Mouse (Mus musculus) heart, postnatal 25 days (tissue): ENCODE data around the gene Sapcd1. TPM values are rescaled to one million over a fixed set of nuclear protein-coding genes. Genes with fewer than 3 reads are reported as not detected.
A peak's percentile ranks its signal among the peaks of the same experiment; 100 is the strongest.
"Not testable (repeated sequence)": the region's sequence is repeated elsewhere in the genome, so short reads cannot be mapped to it uniquely, and the experiment has no call there.

Experiments
- DNase-seq: peaks from one replicate; pipeline ENCODE4 v3.0.0; 2022; ENCODE audit warnings: low spot score
- intact Hi-C: fragments of 180-260 bp; cut with DNase I; formaldehyde crosslinking; loops from one replicate; pipeline ENCODE4 v1.15.1; 2025
- total RNA-seq, 2 experiments: library from RNA; stranded (reverse); gene quantifications; 2 replicates each; pipeline ENCODE4 v1.2.3; 2021

Sapcd1 gene
- total RNA-seq, 2 experiments from 2014 or later = not detected

- no peak for DNase-seq
- intact Hi-C loops = no loop called here
These were observed 10.8 kb downstream of the Sapcd1 start for GRCm38 (mm10) chr17:35016791-35017705.

- DNase-seq = no peak
- intact Hi-C loops = no loop called here
These were observed 11.4 kb downstream of the Sapcd1 start, which contains the start of gene Vwa7 for GRCm38 (mm10) chr17:35016376-35016775. Gene Vwa7 (plus strand): TSS chr17:35016579.

GRCm38 (mm10) chr17:35015296-35015695 lies 12.5 kb downstream of the Sapcd1 start:
- no peak for DNase-seq
- intact Hi-C loops = no loop called here

DNA sequence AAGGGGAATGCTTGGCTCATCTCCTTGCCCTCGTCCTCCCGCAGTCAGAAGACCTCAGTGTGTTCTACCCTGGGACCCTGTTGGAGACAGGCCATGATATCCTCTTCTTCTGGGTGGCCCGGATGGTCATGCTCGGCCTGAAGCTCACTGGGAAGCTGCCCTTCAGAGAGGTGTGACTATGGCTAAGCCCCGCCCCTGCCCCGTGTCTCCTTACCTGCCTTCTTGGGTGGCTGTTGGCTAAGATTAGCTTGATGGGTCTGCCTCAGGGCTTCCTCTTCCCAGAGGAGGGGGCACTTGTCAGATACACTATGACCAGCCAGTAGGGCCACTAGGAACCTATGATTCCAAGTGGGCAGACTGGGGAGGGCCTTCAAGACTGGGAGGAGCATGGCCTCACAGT lies 14.6 kb downstream of the Sapcd1 start:
- no peak for DNase-seq
- intact Hi-C loops = no loop called here

DNA sequence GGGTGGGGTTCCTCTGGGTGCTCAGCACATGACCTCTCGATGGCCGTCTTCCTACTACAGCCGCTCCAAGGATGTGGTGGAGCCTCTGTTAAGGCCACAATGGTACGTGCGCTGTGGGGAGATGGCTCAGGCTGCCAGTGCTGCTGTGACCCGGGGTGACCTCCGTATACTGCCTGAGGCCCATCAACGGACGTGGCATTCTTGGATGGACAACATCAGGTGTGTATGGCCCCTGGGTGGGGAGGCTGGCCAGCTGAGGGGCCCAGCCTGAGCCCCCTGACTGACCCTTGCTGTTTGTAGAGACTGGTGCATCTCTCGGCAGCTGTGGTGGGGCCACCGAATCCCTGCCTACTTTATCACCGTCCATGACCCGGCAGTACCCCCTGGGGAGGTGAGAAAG lies 15.4 kb downstream of the Sapcd1 start:
- intact Hi-C loops = no loop called here
- DNase-seq = no peak

GRCm38 (mm10) chr17:35011440-35011839 lies 16.4 kb downstream of the Sapcd1 start:
- intact Hi-C loops = no loop called here
- DNase-seq = no peak

GRCm38 (mm10) chr17:35009586-35009985 lies 18.2 kb downstream of the Sapcd1 start:
- intact Hi-C loops = no loop called here
- no peak for DNase-seq

DNA sequence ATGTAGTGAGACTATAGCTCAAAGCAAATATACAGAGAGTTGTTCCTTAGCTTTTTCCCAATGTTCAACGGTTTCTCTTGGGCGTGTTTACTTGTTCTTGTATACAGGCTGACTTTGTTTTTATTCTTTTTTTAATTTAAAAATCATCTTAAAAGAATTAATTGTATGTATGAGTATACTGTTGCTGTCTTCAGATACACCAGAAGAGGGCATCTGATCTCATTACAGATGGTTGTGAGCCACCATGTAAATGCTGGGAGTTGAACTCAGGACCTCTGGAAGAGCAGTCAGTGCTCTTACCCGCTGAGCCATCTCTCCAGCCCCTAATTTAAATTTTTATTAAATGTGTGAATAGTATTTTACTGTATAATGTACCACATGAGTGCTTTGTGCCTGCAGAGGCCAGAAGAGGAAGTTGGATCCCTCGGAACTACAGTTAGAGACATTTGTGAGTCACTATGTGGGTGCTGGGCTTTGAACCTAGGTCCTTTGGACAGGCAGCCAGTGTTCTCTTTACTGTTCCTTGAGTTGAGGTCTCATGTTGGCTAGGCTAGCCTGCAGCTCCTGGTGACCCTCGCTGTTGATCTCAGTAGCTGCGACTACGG lies 20.3 kb downstream of the Sapcd1 start:
- no peak for DNase-seq
- intact Hi-C loops = no loop called here

GRCm38 (mm10) chr17:35005902-35006301 lies 21.9 kb downstream of the Sapcd1 start:
- intact Hi-C loops, DNase-seq: not testable (repeated sequence)

GRCm38 (mm10) chr17:35005158-35005557 lies 22.7 kb downstream of the Sapcd1 start:
- intact Hi-C loops = no loop called here
- no peak for DNase-seq

- intact Hi-C loops = loop anchor here (5.0 kb wide), 1 partner anchor 233 kb away; the partner anchor contains the start of gene Nfkbil1
- no peak for DNase-seq
These were observed 23.6 kb downstream of the Sapcd1 start for GRCm38 (mm10) chr17:35004075-35004717.

DNA sequence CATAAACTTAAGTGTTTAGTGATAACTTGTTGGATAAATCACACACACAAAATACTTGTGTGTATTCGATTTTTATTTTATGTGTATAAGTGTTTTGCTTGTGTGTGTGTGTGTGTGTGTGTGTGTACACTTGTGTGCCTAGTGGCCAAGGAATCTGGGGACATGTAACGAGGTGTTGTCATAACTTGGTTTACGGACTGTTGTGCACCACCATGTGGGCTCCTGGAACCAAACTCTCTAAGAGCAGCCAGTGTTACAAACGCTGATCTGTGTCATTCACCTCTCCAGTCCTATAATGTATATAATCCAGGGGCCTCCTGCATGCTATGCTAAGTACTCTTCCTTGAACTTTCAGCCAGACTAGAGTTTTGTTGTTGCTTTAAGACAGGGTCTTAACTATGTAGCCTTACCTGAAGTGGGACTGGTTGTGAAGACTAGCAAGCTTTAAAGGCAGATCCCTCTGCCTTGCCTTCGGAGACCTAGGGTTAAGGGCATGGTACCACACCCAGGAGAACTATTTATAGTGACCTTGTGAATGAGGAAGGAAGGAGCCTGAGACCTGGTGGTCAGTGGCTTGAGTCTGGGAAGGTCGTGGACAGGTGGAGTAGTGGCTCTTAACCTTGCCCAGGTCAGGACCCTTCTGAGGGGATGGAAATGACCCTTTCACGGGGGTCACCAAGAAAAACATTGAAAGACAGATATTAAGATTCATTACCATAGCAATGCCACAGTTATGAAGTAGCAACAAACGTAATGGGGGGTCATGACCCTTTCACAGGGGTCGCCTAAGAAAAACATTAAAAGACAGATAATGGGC lies 24.6 kb downstream of the Sapcd1 start:
- intact Hi-C loops = loop anchor here (5.0 kb wide), 1 partner anchor 234 kb away; the partner anchor contains the start of gene Nfkbil1
- DNase-seq = no peak

- no peak for DNase-seq
- intact Hi-C loops = loop anchor here (5.0 kb wide), 1 partner anchor 235 kb away; the partner anchor contains the start of gene Nfkbil1
These were observed 25.5 kb downstream of the Sapcd1 start for GRCm38 (mm10) chr17:35002153-35002865.

DNA sequence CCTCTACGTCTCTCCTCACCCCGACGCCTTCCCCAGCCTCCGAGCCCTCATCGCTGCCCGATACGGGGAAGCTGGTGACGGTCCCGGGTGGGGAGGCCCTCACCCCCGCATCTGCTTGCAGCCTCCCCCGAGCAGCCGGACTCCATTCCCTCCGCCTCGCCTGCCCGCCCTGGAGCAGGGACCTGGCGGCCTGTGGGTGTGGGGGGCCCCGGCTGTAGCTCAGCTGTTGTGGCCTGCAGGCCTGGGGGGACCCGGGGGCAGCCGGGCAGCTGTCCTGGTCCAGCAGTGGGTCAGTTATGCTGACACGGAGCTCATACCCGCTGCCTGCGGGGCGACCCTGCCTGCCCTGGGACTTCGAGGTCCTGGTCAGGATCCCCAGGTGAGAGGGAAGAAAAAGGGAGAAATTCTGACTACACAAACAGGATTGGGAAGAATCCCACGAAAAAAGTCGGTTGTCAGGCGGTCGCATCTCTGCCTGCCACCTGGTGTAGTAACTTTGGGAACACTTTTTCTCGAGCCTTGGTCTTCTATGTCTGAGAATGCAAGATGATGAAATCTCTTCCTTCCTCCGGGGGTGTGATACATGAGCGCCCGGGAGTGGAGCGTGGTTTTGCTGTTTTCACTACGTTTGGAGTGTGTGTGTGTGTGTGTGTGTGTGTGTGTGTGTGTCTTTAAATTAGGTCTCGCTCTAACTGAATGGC lies 26.2 kb downstream of the Sapcd1 start:
- no peak for DNase-seq
- intact Hi-C loops = loop anchor here (5.0 kb wide), 1 partner anchor 236 kb away; the partner anchor contains the start of gene Nfkbil1

DNA sequence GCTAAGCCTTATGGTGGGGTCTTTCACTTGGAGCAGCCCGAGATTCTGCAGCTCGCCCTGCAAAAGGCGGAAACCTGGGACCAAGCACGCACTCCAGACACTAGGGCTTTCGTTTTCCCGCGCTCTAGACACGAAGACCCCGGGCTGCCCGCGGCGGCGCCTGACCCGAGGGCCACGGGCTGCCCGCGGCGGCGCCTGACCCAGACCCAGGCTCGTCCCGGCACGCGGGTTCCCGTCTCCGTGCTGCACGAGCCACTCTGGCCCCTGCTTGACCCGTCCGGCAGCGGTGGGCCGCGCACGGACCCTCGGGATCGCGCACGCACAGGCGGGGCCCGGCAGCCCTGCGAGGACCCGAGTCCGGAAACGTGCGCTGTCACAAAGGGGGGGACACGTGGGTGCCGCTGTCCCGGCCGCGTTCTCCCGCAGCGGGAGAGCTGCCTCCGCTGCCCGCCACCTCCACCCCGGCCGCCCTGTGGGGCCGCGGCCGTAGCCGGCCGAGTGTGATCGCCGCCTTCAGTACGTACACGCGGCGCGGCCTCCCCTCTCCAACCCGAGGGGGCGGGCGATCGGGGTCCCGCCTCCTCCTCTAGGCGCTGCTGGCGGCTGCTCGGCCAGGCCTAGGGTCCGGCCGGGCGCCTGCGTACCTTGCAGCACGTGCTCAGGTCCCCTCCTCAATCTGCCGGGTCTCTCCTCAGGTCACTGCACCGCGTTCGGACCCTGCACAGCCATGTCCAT lies 26.9 kb downstream of the Sapcd1 start, which contains the start of gene Vars:
Gene Vars (plus strand): TSS at position 271 of the 735 bp plus-strand sequence.
- peak; percentile 81 for DNase-seq
- intact Hi-C loops = loop anchor here (5.0 kb wide), 1 partner anchor 236 kb away; the partner anchor contains the start of gene Nfkbil1

- DNase-seq = not testable (repeated sequence)
- intact Hi-C loops = loop anchor here (2.0 to 5.0 kb wide), 2 partner anchors 17 to 237 kb away; partner anchors contain the start of gene Nfkbil1
These were observed 27.7 kb downstream of the Sapcd1 start for GRCm38 (mm10) chr17:34999871-35000716.
